Mouse (Mus musculus) thymus, postnatal 4 days (tissue): ENCODE measurements at regions not wholly inside any gene's neighbourhood (a gene's known extent, or its start where the extent isn't known, plus 50 kb on each side); places are given as distances from the start of the nearest gene placed in this dataset.

Experiments
- DNase-seq: peaks from one replicate; pipeline ENCODE4 v3.0.0; 2021

DNA sequence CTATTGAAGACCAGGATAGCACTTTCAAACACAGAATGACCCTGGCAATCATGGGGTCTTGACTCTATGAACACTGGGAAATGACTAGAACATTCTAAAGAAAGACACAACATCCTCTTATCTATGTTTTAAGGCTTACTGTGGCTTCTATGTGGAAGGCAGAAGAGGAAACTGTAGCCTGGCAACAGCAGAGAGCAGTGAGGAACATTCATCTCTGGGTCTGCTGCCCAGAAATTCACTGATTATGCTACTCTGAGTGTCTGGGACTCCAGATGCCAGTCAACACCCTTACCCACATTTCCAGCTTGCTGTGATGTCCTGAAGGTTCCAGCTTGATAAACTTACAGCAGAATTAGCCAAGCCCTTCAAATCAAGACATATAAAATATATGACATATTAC lies 352.7 kb upstream of the Sall1 start:
- no peak for DNase-seq

- DNase-seq = no peak
Measured at GRCm38 (mm10) chr8:89392749-89393148, 348.8 kb upstream of the Sall1 start.

DNA sequence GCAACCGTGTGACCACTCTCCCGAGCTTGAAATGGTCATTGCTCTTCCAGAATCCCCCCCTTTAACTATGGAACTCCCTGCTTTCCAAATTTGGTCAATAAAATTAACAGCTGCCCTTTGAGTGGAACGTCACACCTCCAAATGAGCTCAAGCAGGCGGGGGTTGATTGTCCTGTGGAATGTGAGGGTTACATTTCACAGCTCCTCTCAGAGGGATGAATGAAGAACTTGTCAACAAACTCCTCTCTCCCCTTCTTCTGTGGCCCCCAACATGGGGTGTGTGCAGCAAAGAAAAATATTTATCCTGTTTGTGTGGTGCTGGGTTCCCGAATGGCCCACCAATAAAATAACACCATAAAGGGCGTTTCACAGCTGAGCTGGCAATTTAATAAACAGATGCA lies 344.8 kb upstream of the Sall1 start:
- no peak for DNase-seq

DNA sequence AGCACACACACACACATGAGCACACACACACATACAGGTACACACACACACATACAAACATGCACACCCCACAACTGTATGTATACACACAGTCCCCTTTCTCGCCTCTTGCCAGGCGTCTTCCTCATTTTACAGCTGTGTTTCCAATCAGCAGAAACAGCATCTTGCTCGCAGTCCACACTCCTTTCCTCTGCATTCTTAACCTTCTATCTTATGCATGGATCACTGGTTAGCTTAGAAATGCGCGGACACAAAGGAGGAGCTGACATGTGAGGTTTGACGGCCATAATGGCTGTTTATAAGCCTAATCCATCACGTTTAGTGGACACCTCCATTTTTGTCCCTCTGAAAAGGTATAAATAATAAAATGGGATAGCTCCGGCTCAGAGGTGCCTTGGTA lies 343.3 kb upstream of the Sall1 start:
- no peak for DNase-seq

GRCm38 (mm10) chr8:89385028-89385427 lies 341.1 kb upstream of the Sall1 start:
- DNase-seq = no peak

GRCm38 (mm10) chr8:89383781-89384180 lies 339.8 kb upstream of the Sall1 start:
- DNase-seq = no peak

- DNase-seq = no peak
Measured at GRCm38 (mm10) chr8:89382538-89383380, 338.8 kb upstream of the Sall1 start.

- DNase-seq = no peak
Measured at GRCm38 (mm10) chr8:89380436-89380835, 336.5 kb upstream of the Sall1 start.

GRCm38 (mm10) chr8:89372761-89373160 lies 328.8 kb upstream of the Sall1 start:
- no peak for DNase-seq

GRCm38 (mm10) chr8:89371773-89372132 lies 327.8 kb upstream of the Sall1 start:
- DNase-seq = no peak

DNA sequence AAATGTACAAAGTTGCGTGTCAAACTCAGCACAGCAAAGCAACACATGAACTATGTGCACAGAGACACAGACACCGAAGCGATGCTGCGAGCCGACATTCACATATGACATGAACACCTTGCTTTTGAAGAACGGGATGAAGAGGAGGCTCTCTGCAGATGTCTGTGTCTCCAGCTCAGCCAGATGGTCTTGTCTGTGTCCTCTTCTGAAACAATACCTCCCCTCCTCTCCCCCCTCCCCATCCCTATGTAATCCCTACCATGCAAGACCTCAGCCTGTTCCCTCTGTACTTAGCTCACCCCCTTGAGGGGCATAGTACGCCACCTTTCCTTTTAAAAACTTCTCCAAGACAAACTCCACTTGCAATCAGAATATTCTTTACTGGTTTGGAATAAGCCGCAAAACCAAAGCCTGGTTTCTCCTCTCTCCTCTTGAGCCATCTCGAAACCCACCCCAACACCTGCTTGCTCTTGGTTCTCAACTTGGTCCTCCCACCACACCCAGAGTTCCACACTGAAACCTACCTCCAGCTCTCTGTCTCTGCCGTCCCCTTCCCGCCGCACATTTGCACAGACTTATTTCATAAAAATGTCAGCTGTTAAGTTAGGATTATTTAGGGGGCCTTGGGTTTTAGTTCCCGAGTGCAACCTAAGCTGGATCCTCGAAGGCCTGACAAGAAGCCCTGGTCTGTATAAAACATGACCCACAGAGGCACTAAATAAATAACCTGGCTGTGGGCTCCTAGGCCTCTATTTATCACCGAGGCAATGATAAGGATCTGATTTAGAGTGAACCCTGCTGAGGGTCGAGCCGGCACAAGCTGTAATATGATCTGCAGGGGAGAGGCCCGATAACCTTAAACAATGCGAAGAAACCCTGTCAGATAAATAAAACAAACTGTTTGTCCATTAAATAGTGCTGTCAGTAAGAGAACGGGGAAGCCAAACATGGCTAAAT lies 327.1 kb upstream of the Sall1 start:
- no peak for DNase-seq

DNA sequence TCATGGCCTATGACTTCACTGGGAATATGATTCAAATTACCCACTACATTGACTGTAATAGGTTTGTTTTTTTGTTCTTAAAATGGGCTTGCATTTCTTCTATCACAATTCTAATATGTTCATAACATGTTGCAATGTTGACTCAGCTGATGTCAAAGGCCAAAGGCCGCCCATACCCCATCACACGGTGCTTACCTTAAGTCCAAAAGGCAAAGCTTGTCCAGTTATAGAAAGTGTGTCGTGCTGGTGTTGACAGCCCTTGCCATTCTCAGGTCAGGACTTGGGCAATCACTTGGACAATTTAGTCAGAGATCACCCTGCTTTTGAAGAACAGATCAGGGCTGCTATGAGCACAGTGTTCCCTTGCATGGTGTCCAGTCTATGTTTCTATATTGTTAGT lies 321.5 kb upstream of the Sall1 start:
- DNase-seq = no peak

GRCm38 (mm10) chr8:89358411-89358810 lies 314.4 kb upstream of the Sall1 start:
- DNase-seq = no peak

- no peak for DNase-seq
Measured at GRCm38 (mm10) chr8:89345547-89345946, 301.6 kb upstream of the Sall1 start.

DNA sequence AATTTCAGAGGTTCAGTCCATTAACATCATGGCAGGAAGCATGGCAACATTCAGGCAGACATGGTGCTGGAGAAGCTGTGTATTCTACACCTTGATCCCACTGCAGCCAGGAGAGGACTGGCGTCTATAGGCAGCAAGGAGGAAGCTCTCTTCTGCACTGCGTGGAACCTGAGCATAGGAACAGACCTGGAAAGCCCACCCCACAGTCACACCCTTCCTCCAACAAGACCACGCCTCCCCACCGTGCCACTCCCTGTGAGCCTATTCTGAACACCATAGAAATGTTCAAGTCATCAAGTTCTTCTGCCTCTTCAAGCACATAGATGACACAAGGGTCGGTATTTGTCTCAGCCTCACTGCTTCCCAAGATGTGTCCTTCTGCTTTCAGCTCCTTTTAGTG lies 297.7 kb upstream of the Sall1 start:
- DNase-seq = no peak

DNA sequence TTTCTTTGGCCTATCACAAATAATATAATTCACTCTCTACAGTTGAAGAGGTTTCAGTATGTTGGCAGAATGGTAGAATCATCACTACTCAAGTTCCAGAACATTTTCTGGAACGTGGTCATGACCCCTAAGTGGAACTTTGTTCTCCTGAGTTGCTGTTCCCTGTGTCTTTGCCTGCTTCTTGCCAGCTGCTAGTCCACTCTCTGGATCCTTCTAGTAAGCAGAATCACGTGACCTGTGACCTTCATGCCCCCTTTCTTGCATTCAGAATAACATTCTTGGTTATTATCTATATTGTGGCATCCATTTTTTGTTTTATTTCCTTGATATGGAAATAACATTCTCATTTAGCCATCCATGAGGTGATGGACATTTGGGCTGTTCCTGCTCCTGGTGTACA lies 291.5 kb upstream of the Sall1 start:
- no peak for DNase-seq

- no peak for DNase-seq
Measured at GRCm38 (mm10) chr8:89325751-89326351, 281.9 kb upstream of the Sall1 start.

- DNase-seq = no peak
Measured at GRCm38 (mm10) chr8:89325248-89325645, 281.3 kb upstream of the Sall1 start.

- no peak for DNase-seq
Measured at GRCm38 (mm10) chr8:89324462-89325247, 280.7 kb upstream of the Sall1 start.

- no peak for DNase-seq
Measured at GRCm38 (mm10) chr8:89317514-89318289, 273.7 kb upstream of the Sall1 start.

GRCm38 (mm10) chr8:89316566-89317175 lies 272.7 kb upstream of the Sall1 start:
- no peak for DNase-seq
